Mouse (Mus musculus): ENCODE results near the gene Tln1. TPM values are rescaled to one million over a fixed set of nuclear protein-coding genes. Genes with fewer than 3 reads are reported as not detected.

Tln1 gene
- polyA plus RNA-seq, 2 experiments: 30.1 to 39.7 TPM

DNA sequence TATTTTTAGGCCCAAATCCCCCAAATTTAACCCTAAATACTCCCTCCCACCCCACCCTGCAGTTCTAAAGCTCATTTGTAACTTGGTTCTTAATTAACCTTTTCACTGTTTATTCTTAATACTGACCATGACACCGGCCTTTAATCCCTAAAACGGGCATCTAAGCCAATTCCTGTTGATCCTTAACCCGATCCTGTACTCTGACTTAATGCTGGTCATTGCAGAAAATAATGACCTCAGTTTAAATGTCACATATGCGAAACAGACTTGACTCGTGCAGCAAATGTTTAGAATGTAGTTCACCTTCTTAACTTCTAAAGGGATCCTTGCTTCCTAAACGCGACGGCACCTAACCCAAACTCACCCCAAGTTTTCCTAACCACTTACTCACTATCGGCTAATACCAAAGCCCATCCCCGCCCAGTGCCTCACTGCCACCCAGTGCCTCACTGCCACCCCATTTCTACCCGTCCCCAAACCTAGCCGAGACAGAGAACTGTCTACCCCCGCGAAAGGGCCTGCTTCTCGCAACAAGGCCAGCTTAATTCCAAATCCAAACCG, 975 bp downstream of the Tln1 start:
- Histone ChIP-seq H3K4me1 (replicated peaks; ENCODE audit: control insufficient read depth in 2 of 2, insufficient read depth in 2 of 2, low read length in 1 of 2) (peaks cover 33 to 48% of the 10 kb centered on the region in 2 experiments), H3K9me3 (ENCODE audit: control insufficient read depth, low read length) (no peaks in the 10 kb centered on the region), H3K9ac (replicated peaks) (peak overlapping the region; percentile 81), H3K4me3 (ENCODE audit: insufficient read depth in 1 of 2, low read depth in 2 of 2, low read length in 2 of 2) (peak overlapping the region; percentile 75 to 97), H3K36me3 (replicated peaks; ENCODE audit: control insufficient read depth, insufficient read depth, low read depth) (peaks cover 25% of the 10 kb centered on the region), H3K4me2 (ENCODE audit: low read depth) (peak overlapping the region; percentile 99), H3K27me3 (ENCODE audit: control insufficient read depth, insufficient read depth, low read length) (no peaks in the 10 kb centered on the region), H3K27ac (peak overlapping the region; percentile 92)
- DNase-seq (ENCODE audit: low read depth in 3 of 3, low spot score in 3 of 3): peak in 1 of 3 experiments; percentile 49
- TF ChIP-seq EP300 (IDR thresholded peaks at IDR 0.05; ENCODE audit: low read depth) (no peak), CTCF (IDR thresholded peaks at IDR 0.05; ENCODE audit: low read depth) (no peak)
- WGBS (ENCODE audit: insufficient replicate concordance): under 1% methylated on average over 16 of the region's 16 CpGs
- peak; percentile 69 for ATAC-seq (ENCODE audit: insufficient read depth)

DNA sequence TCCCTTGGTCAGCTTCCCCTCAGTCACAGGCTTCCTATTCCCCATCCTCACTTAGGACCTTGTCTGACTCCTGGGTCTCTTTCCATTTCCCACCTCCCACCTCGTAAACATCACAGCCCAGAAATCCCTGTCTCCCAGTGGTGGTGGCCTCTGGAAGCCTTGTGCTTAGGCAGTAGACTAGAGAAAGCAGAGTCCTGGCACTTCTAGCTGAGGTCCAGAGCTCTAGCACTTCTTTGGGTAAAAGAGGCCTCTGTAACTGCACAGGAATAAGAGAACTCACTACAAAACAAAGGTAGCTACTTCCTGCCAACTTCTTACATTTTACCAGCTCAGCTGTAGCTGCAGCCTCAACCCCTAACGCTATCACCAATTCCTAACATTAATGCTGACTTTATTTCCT, 1.5 kb downstream of the Tln1 start:
- 6% methylated on average over 2 of the region's 2 CpGs for WGBS (ENCODE audit: insufficient replicate concordance)
- ATAC-seq (ENCODE audit: insufficient read depth): no peak

DNA sequence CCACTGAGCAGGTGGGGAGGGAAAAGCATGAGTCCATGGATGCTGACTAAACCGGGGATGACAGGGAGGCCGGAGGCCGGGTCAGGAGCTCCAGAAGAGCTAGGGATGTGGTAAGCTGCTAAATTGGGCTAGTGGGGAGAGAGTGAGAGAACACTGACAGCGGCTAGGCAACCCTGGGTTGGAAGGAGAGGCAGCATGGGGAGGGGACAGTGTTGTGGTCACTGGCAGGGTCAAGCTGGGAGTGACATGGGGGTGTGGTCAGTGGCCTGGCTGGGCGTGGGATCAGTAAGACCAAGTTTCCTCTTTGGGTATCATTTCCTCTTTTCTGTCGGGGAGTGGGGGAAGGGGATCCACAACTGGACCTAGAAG, 2.3 kb downstream of the Tln1 start:
- Histone ChIP-seq H3K36me3 (replicated peaks; ENCODE audit: control insufficient read depth, insufficient read depth, low read depth) (peaks cover 26% of the 10 kb centered on the region), H3K27ac (peak overlapping the region; percentile 92), H3K4me3 (ENCODE audit: insufficient read depth in 1 of 2, low read depth in 2 of 2, low read length in 2 of 2) (peak overlapping the region; percentile 75 to 97), H3K4me2 (ENCODE audit: low read depth) (peak overlapping the region; percentile 99), H3K4me1 (replicated peaks; ENCODE audit: control insufficient read depth in 2 of 2, insufficient read depth in 2 of 2, low read length in 1 of 2) (peaks cover 33 to 48% of the 10 kb centered on the region in 2 experiments), H3K27me3 (ENCODE audit: control insufficient read depth, insufficient read depth, low read length) (no peaks in the 10 kb centered on the region), H3K9ac (replicated peaks) (peak overlapping the region; percentile 81), H3K9me3 (ENCODE audit: control insufficient read depth, low read length) (no peaks in the 10 kb centered on the region)
- TF ChIP-seq CTCF (IDR thresholded peaks at IDR 0.05; ENCODE audit: low read depth) (no peak), EP300 (IDR thresholded peaks at IDR 0.05; ENCODE audit: low read depth) (no peak)
- no peak for ATAC-seq (ENCODE audit: insufficient read depth)
- DNase-seq (ENCODE audit: low read depth in 3 of 3, low spot score in 3 of 3): no peak
- 6% methylated on average over 6 of the region's 6 CpGs for WGBS (ENCODE audit: insufficient replicate concordance)

More for the DNA sequence above, 1.5 kb downstream of the Tln1 start:
- Histone ChIP-seq H3K4me3 (ENCODE audit: insufficient read depth in 1 of 2, low read depth in 2 of 2, low read length in 2 of 2) (peak overlapping the region; percentile 75 to 97), H3K4me2 (ENCODE audit: low read depth) (peak overlapping the region; percentile 99), H3K9ac (replicated peaks) (peak overlapping the region; percentile 81), H3K9me3 (ENCODE audit: control insufficient read depth, low read length) (no peaks in the 10 kb centered on the region), H3K27ac (peak overlapping the region; percentile 92), H3K36me3 (replicated peaks; ENCODE audit: control insufficient read depth, insufficient read depth, low read depth) (peaks cover 25% of the 10 kb centered on the region), H3K27me3 (ENCODE audit: control insufficient read depth, insufficient read depth, low read length) (no peaks in the 10 kb centered on the region), H3K4me1 (replicated peaks; ENCODE audit: control insufficient read depth in 2 of 2, insufficient read depth in 2 of 2, low read length in 1 of 2) (peaks cover 33 to 48% of the 10 kb centered on the region in 2 experiments)
- DNase-seq (ENCODE audit: low read depth in 3 of 3, low spot score in 3 of 3): no peak
- no peak for TF ChIP-seq EP300 (IDR thresholded peaks at IDR 0.05; ENCODE audit: low read depth)
- no peak for TF ChIP-seq CTCF (IDR thresholded peaks at IDR 0.05; ENCODE audit: low read depth)

DNA sequence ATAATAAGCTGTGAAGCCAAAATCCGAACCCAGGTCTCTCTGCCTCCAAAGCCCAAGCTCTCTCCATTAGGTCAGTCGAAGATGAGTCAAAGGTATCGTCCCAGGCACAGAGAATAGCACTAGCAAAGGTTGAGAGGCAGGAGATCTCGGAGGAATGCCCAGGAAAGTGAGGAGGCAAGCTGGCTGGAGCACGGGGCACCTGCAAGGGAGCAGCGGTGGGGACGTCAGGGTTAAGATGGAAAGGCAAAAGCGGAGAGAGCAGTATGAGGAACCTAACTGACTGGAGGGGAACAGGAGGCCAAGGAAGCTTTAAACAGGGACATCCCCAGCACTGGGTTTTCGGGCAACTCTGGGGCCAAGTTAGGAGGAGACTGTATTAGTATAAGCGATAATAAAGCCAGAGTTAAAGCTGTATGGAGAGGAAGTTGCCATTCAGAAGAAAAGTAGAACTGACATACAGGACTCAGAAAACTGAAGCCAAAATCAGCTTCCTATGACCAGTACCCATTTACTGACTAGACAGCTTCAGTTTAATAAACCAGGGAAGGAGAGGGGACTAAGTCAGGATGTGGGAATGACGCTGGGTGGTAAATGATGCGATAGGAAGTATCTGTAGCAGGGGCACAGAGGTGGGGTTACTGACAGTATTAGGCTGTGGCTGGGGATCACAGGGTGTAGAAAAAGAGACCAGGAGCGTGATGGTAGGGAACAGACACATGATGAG, 2.8 kb downstream of the Tln1 start:
- H3K4me2 ChIP-seq (ENCODE audit: low read depth): peak overlapping the region; percentile 99
- peak overlapping the region; percentile 75 to 97 for H3K4me3 ChIP-seq (ENCODE audit: insufficient read depth in 1 of 2, low read depth in 2 of 2, low read length in 2 of 2)
- H3K9ac ChIP-seq (replicated peaks): peak overlapping the region; percentile 81
- no peaks in the 10 kb centered on the region for H3K27me3 ChIP-seq (ENCODE audit: control insufficient read depth, insufficient read depth, low read length)
- peak overlapping the region; percentile 52 for H3K27ac ChIP-seq
- DNase-seq (ENCODE audit: low read depth in 3 of 3, low spot score in 3 of 3) (no peak), ATAC-seq (ENCODE audit: insufficient read depth) (no peak)
- H3K4me1 ChIP-seq (replicated peaks; ENCODE audit: control insufficient read depth in 2 of 2, insufficient read depth in 2 of 2, low read length in 1 of 2): peaks cover 33 to 48% of the 10 kb centered on the region in 2 experiments
- H3K36me3 ChIP-seq (replicated peaks; ENCODE audit: control insufficient read depth, insufficient read depth, low read depth): peaks cover 26% of the 10 kb centered on the region
- TF ChIP-seq CTCF (IDR thresholded peaks at IDR 0.05; ENCODE audit: low read depth) (no peak), EP300 (IDR thresholded peaks at IDR 0.05; ENCODE audit: low read depth) (no peak)
- WGBS (ENCODE audit: insufficient replicate concordance): 25% methylated on average over 13 of the region's 13 CpGs
- no peaks in the 10 kb centered on the region for H3K9me3 ChIP-seq (ENCODE audit: control insufficient read depth, low read length)

DNA sequence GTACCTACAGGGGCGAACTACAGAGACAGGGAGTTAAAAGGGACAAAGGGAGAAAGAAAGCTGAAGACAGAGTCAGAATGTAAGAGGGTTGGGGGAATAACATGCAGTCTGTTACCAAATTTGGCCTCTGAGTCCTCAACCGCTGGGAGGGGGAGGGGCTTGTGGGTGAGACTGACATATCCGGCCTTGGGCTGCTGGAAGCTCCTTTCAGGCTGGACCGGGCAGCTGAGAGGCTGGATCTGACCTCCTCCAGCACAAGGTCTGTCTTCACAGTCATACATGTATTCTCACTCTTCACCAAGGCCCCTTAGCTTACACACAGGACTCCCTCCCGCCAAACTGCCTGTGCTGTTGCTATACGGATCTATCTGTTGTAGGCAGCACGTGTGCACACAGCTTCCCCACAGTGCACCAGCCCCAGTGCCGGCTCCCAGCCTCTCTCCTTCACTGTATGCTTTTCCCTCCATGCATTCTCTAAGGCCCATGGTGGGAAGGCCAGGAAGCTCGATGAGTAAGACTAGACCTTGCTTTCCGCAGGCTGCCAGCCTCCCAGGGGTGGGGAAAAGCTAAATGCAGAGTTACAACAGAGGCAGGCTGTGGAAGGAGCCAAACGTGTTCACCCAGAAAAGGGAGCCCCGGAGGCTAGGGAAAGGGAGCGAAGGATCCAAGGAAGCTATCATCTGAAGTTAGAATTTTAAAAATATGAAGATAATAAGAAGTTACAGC, 3.7 kb downstream of the Tln1 start:
- H3K27me3 ChIP-seq (ENCODE audit: control insufficient read depth, insufficient read depth, low read length): no peaks in the 10 kb centered on the region
- no peak for TF ChIP-seq CTCF (IDR thresholded peaks at IDR 0.05; ENCODE audit: low read depth)
- TF ChIP-seq EP300 (IDR thresholded peaks at IDR 0.05; ENCODE audit: low read depth): no peak
- H3K4me1 ChIP-seq (replicated peaks; ENCODE audit: control insufficient read depth in 2 of 2, insufficient read depth in 2 of 2, low read length in 1 of 2): peaks cover 28 to 44% of the 10 kb centered on the region in 2 experiments
- DNase-seq (ENCODE audit: low read depth in 3 of 3, low spot score in 3 of 3) (no peak), ATAC-seq (ENCODE audit: insufficient read depth) (no peak)
- H3K9me3 ChIP-seq (ENCODE audit: control insufficient read depth, low read length): no peaks in the 10 kb centered on the region
- H3K4me2 ChIP-seq (ENCODE audit: low read depth): peak overlapping the region; percentile 99
- H3K4me3 ChIP-seq (ENCODE audit: insufficient read depth in 1 of 2, low read depth in 2 of 2, low read length in 2 of 2): peak overlapping the region; percentile 49 to 75
- 6% methylated on average over 13 of the region's 13 CpGs for WGBS (ENCODE audit: insufficient replicate concordance)
- H3K9ac ChIP-seq (replicated peaks): peak overlapping the region; percentile 81
- H3K27ac ChIP-seq: peak overlapping the region; percentile 68
- peaks cover 35% of the 10 kb centered on the region for H3K36me3 ChIP-seq (replicated peaks; ENCODE audit: control insufficient read depth, insufficient read depth, low read depth)

Data from liver, embryonic 14.5 days (tissue).